Mouse (Mus musculus) frontal cortex, postnatal 10 days (tissue): ENCODE measurements around the gene Fpgs.

Experiments
- DNase-seq, 2 experiments: peaks; one replicate each; pipeline ENCODE4 v3.0.0; 2022; ENCODE audit warnings: low spot score in 2 of 2, mixed read lengths in 1 of 2

The Fpgs gene

DNA sequence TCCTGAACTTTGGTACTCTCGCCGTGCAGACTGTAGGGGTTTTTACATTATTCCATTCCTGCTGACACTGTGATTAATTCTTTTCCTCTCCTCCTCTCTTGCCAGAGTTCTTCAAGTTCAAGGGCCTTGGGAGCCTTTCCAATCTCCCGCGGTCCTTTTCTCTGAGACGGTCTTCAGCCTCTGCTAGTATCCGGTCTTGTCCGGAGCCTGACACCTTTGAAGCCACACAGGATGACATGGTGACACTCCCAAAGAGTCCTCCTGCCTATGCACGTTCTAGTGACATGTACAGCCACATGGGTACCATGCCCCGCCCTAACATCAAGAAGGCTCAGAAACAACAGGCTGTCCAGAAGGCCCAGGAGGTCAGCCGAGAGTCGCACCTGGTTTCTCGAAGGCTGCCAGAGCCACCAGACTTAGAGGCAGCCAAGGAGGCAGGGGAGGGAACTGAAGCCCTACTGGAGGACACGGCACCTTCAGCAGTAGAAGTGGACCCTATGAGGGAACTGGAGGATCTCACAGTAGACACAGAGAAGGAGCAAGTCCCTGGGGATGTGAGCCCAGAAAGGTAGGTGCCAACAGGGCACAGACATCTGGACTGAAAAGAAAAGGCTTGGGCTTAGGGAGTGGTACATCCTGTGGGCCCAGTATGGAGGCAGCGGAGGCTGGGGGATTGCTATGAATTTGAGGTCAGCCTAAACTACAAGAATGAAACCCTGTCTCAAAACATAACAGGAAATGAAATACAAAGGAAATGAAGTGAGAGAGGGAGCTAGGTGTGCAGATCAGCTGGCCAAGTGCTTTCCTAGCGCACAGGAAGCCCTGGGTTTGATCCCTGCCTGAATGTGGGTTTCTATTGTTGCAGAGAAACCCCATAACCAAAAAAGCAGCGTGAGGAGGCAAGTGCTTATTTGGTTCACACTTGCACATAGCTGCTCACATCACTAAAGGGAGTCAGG, 21.2 kb upstream of the Fpgs start:
- DNase-seq = no peak

DNA sequence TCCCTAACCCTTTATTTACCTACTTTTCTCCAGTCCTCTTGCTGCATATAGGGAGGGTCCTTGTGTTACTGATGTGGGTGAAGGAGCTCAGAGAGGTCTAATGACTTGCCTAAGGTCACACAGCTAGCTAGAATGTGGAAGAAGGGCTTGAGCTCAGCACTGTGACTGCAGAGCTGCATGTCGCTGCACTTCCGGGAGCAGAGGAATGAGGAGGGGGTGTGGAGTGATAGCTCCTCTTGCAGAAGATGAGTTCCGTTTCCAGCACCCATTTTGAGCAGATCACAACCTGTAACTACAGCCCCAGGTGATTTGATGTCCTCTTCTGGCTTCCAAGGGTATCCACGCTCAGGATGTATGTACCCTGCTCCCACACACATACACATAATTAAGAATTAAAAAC, 20.2 kb upstream of the Fpgs start:
- no peak for DNase-seq

DNA sequence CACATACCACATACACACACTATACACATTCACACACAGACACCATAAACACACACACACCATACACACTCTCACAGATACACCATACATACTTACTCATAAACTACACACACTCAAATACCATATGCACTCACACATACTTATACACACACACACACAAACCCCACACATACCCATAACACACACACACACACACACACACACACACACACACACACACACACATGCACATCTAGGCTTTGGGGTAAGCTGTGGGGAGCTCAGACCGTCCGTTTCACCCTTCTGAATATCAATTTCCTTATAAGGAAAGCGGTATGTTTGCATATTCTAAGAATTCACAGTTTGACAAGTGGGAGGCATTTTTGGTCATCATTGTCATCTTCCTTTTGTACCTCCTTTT, 18.6 kb upstream of the Fpgs start:
- DNase-seq = no peak

DNA sequence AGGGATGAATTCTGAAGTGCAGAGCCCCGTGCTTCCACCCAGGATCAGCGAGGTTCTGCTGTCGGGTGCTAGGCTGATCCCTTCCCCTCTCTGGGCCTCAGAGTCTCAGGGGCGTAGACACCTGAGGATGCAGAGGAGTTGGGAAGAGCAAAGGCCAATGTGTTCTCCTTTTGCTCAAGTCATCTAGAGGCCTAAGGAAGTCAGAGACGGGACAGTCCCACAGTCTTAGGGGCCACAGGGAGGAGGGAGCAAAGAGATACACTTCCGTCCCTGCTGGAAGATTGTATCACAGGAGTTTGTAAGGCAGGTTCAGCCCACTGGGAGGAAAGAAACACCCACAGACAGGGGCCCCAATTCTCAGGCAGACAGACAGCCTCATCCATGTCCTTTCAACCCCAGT, 18.1 kb upstream of the Fpgs start:
- DNase-seq = no peak

DNA sequence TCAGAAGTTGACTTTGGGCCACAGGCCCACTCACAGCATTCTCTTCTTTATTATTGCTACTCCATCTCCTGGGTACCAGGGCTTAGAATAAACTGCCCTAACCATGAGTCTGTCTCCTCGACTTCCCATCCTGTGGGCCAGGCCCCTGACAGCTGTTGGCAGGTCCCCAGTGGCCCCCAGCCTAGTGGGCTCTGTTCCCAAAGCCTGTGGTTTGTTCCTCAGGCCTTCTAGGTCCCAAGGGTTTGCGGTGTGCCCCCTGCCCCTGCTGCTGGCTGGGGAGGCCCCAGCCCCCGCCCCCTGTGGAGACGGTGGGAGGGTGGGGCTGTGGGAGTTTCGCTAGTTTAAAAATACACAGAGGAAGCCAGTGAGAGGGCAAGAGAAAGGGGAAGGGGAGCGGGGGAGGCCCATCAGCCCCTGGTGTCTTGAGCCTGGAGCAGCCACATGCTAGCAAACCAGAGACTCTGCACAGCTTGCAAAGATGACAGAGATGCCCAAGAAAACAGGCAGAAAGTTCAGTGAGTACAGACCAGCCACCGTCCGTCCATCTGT, 16.8 kb upstream of the Fpgs start, which contains the start of gene Sh2d3c:
TSS of gene Sh2d3c (plus strand) at position 375 of the 549 bp plus-strand sequence.
- no peak for DNase-seq

DNA sequence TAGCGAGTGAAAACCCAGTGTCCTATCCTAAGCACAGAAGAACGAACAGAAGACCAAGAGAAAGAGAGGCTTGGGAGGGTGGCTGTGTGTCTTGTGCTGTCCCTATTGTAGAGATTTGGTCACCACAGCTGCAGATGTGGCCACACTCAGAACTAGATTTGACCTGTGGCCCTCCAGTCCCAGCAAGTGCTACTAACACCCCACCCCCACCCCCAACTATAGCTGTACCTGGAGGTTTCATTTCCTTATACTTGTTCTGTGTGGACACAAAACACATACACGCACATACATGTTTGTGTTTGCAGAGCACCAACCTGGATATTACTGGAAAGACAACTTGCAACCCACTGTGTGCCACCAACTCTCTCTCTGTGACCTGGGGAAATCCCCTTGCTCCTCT, 16.1 kb upstream of the Fpgs start:
- DNase-seq = no peak

DNA sequence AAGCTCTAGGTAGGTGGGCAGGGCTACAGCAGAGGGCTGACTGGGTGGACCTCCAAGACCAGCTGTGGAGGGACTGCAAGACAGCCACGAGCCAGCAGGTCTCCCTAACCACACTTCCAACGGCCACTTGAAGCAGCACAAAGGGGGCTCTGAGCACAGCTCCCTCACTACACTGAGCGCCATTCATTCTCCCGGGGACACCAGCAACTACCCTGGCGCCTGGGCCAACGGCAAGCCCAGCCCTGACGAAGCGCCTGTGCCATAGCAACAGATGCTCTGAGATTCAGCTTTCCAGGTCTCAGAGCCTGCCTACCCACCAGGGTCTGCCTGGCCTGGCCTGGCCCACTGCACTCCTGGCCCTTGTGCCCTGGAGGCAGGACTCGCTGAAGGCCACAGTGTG, 14.8 kb upstream of the Fpgs start:
- peak in 1 of 2 experiments; percentile 50 for DNase-seq

DNA sequence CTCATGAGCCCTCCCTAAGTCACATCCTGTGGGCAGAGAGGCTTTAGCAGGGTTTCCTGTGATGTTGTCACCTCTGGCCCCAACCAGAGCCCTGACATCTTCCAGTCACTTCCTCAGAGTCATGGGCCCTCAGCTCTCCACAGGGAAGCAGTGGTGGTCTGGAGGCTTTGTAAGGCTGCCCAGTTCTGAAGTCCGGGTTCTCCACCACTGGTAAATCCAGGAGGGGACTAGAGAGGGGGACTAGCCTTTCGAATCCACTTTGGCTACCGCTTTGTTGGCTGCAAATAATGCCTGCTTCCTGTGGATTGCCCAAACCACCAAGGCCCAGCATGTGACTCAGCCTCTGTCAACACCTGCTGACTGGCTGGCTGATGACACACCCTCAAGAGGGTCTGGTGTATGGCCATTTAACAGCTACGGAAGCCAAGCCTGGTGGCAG, 11.1 kb upstream of the Fpgs start:
- no peak for DNase-seq

DNA sequence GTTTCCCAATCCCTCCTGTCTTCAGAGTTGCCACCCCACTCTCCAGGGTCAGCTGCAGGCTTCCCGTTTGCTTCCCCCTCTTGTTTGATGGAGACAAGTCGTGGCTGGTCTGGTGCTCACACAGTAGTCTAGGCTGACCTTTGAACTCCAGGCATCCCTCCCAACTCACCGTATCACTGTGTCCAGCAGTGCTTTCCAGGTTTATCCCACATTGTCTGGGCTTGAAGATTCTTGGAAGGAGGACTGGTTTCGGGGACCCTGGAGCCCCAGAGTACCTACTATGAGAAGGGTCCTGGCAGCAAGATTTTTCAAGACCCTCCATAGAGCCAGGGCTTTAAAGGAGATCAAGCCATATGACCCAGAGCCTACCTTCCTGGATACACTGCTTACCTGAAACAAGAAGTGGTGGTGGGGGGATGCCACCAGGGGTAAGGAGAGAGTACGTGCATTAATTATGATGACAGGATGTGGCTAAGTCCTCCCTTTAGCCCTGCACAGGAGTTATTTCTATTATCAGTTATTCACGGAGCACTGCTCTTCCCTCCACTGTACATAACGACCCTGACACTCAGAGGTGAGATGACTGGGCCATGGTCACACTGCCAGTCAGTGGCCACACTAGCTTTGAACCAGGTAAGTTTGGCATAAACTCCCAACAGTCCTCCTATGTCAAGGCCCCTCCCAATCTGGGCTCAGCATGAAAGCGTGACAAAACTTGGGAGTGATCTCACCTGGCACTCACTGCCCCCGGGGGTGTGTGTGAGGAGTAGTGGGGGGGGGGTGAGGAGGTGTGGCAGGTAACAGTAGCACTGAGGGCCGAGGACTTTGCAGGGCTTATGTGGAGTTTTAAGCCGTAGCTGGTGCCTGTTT, 10.4 kb upstream of the Fpgs start:
- no peak for DNase-seq

DNA sequence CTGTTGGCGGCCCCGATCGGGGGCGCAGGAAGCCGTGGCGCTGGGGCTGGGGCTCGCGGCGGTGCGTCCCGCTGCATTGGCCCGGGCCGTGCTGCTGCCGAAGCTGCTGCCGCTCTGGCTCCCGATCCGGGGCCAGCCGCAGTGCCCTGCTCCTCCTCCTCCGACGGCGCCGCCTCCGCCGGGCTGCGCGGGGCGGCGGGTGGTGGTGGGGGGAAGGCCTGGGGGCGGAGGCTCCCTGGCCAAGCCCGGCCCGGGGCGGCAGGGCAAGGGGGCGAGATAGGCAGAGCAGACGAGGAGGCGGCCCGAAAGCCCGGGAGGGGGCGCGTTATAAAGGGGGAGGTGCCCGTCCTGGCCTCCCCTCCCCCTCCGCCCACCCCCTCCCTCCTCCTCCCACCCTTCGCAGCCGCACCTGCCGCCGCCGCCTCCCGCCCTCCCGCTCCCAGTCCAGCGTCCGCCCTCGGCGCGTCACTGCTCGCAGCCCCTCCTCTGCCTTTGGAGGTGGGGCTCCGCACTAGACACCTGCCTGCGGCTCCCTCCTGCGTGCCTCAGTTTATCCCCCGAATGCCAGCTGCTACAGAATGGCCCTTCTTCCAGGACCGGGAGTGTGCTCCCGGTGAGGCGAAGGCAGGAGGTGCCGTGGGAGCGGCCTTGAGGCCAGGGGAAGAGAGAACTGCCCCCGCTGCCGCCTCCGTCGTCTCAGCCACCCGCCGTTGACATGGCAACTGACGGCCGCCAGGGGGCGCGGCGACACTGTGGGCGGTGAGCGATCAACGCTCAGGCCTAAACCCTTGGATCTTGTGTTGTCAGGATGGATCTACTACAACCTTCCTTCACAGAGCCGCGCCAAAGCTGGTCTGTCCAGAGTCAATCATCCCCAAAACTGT, 9.2 kb upstream of the Fpgs start, which contains the start of gene Cdk9:
TSS of gene Cdk9 (minus strand) at position 143 of the 884 bp plus-strand sequence.
- DNase-seq = peak; percentile 86 to 89

DNA sequence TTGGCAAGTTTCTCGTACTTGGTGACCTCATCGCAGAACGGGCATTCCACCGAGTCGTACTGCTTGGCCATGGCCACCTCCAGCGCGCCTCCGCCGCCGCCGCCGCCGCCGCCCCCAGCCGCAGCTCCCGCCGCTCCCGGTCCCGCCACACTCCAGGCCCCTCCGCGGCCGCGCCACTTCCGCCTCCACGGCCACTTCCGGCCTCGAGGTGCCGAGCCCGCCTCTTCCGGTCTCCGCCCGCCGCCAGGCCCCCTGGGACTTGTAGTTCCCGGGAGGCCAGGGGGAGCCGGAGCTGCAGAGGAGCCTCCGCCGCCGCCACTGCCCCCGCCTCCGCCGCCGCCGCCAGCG, 8.6 kb upstream of the Fpgs start:
- DNase-seq = peak; percentile 89 to 93

DNA sequence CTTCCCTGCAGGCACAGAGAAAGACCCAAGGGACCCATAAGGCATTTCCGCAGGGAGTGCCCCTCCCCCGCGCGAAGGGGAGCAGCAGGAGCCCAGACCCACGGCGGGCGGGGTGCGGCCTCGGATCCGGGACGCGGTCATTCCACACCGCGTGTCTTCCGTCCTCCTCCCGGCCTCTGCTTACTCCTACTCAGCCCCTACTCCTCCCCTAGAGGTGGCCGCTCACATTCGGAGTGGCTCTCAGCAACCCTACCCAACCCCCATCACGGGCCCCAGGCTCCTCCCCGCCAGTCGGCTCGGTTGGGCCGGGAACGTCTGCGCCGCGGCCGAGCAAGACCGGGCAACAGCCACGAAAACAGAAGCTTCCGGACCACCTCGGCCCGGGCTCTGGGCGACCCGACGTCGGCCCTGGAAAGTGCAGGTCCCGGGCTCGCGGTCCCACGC, 8.2 kb upstream of the Fpgs start:
- DNase-seq = peak; percentile 64 to 66

DNA sequence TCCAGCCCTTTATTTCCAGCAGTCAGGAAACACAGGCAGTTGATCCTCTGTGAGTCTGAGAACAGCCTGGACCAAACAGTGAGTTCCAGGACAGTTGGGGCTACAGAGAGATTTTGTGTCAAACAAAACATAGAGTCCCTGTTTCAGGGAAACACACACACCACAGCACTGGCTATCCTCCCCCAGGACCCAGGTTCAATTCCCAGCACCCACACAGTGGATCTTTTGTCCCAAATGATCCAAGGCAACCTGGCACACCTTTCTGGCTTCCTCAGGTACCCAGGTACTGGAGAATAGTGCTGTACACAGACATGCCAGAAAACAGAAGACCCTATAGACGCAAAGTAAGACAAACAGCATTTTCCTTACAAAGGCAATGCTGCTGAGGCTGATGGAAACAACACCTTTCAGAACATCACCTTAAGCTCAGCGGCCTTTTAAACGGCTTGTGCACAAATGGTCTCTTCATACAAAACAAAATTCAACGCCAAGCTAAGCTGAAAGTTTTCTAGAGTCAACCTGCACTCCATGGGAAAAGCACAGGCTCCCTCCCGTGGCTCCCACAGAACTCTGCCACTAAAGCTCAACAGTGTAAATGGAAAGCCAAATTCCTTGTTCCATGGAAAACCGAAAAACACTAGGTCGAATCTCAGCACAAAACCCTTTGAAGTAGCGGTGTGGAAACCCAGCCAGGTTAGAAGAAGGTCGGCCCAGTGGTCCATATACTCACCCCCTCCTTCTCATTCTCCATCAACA, 7.5 kb upstream of the Fpgs start:
- no peak for DNase-seq

DNA sequence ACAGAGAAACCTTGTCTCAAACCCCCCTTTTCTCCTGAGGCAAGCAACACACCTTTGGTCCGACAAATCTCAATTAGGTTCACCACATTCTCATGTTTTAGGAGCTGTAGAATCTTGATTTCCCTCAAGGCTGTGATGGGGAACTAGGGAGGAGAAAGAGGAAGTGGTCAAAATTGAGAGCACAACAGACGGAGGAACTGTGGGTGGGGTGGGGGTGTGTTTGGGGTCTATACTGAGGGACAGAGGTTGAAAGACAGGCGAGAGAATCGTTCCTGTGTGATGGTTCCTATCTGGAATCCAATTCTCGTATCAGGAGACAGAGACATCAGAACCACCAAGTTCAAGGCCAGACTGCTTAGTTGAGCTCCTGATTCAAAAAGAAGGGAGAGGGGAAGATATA, 6.5 kb upstream of the Fpgs start:
- DNase-seq = no peak

DNA sequence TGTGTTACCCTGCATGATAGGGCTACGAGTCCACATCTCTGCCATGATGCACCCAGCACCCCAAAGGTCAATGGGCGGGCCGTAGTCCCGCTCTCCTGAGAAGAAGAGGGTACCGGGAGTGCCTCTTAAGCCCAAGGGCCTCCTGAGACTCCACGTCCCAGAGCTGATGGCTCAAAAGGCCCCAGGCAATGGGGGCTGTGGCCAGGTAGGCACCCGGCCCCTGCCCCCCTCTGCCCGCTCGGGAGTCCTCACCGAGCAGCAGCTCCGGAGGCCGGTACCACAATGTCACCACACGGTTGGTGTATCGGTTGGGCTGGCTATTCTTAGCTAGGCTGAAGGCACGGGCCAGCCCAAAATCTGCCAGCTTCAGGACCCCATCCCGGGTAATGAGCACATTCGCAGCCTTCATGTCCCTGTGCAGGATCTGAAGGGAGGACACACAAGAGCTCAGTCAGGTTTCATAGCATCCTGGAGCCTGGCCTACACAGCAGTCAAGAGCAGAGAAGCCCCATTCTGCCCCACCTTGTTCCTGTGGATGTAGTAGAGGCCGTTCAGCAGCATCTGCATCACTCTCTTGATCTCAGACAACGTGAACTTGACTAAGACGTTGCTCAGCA, 5.7 kb upstream of the Fpgs start:
- no peak for DNase-seq

DNA sequence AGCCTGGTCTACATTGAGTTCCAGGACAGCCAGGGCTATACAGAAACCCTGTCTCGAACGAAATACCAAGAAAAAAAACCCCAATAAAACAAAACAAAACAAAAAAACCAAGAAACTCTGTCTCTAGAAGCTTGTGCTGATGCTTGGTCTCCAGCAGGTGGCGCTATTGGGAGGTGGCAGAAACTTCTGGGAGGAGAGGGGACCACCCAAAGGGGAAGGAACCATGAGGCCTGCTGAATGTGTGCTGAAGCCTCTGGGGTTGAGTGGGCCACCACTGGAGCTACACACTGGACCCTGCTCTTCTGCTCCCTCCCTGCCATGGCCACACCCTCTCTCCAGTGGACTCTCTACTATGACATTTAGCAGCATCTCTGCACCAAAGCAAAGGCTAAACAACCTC, 4.7 kb upstream of the Fpgs start:
- DNase-seq = no peak

DNA sequence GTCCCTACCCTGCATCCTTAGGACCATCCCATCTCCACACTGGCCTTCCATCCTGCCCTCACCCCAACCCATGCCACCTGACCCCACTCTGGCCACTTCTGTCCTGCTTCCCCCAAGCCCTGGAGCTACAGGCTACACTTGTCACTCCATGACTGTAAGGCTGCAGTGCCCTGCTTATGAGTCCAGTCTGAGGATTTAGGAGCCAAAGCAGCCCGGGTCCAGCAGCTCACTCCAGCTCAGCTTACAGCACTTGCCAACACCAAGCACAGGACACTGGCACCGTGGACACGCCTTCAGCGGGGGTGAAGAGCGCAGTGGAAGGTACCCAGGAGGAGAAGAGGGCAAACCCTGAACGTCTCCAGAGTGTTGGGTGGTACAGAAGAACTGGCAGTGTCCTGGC, 3.0 kb upstream of the Fpgs start:
- DNase-seq = no peak

DNA sequence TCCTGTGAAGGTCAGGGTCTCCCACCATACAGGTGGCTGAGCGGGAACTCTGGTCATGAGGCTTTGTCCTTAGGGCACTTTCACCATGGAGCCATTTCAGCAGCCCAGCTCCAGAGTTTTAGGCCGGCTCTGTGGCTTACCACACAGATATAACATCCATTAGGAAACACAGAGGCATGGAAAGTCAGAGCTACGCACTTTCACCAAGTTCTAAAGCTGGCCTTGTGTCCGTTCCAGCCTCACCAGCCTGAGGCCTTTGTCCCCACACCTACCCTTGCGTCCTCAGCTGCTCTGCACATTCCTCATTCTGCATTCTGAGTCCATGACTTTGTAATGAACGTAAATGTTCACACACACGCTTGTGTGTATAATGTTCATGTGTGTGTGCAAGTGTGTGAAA, 1.1 kb upstream of the Fpgs start:
- DNase-seq = no peak

DNA sequence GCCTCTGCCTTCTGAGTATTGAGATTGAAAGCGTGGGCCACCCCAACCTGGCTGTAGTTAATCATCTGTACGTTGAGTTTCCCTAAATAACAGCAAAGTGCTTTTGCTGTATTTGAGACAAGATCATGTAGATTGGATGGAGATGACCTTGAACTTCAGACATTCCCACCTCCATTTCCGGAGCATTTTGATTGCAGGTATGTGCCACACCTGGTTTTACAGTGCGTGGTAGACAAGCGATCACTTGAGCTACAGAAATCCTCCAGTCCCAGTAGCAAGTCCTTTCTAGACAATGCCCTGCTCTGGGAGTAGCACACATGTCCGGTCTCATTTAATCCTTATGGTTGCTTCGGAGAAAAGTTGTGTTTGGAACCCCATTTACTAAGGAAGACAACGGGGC, 899 bp downstream of the Fpgs start:
- DNase-seq = no peak
